Mouse (Mus musculus): ENCODE results near the gene Eno1.
"Not testable (repeated sequence)": the region's sequence is repeated elsewhere in the genome, so short reads cannot be mapped to it uniquely, and the experiment has no call there.

Gene Eno1

DNA sequence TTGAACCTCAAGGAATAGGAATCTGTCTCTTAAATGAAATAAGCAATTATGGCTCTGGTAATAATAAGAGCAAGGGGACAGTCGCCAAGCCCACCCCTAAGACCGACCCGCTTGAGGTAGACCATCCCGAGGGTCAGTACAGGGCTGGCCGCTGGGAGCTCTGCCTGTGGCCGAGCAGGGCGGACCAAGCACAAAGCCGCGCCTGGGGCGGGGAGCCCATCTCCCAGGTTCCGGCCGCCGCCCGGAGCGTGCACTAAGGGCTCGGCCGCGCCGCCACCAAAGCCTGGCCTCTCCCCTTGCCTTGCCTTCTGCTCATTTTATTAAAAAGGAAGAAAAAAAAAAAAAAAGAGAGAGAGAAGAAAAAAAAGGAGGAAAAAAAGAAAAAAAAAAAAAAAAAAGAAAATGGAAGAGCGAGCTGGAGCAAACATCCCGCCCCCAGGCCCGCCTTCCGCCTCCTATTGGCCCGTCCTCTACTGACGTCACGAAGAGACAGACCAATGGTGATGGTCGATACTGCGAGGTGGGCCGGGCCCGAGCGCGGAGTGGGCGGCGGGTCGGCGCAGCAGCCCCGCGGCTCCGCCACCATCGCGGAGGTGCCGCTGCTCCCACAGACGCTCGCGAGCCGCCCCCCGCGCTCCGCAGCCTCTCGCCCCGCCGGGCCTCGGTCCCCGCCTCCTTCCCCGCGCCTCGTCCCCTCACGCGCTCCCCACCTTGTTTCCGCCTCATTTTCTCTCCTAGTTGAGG is 44.7 kb downstream of the Eno1 start, which contains the start of gene Rere:
Gene Rere, plus strand, starts transcription at position 629 of the 744 bp plus-strand sequence.
- DNase-seq (ENCODE audit: low read depth, low spot score), result peak; percentile 93

DNA sequence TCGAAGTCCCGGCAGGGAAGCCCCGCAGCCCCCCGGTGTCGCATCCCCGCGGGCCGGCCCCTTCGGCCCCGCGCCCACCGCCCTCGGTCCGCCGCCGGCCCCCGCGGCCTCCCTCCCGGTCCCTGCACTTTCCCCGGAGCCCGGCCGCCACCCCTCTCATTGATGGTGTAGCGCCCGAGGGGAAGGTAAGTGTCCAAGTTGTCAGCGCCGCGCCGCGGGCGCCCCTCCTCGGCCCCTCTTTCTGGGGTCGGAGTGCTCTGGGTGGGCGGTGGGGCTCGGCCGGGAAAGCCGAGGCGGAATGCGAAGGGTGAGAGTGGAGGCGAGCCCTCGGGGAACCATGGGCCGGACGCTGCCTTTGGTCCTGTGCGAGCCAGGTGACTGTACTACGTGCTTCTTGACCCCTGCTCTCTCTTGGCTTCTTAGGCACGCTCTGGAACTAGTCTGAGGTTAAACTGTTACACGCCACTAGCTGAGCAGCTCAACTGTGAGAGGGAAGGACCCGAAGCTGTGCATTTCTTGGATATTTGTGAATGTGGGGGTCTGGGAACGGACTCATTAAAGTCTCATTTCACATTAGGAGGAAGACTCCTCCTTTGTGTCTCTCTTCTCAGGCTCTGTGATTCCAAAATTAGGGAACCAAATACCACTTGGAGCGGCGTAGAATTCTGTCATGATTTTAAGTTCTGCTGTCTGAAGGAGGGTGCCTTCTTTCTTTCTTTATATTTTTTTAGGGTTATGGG is 45.5 kb downstream of the Eno1 start:
- DNase-seq (ENCODE audit: low read depth, low spot score), result no peak

DNA sequence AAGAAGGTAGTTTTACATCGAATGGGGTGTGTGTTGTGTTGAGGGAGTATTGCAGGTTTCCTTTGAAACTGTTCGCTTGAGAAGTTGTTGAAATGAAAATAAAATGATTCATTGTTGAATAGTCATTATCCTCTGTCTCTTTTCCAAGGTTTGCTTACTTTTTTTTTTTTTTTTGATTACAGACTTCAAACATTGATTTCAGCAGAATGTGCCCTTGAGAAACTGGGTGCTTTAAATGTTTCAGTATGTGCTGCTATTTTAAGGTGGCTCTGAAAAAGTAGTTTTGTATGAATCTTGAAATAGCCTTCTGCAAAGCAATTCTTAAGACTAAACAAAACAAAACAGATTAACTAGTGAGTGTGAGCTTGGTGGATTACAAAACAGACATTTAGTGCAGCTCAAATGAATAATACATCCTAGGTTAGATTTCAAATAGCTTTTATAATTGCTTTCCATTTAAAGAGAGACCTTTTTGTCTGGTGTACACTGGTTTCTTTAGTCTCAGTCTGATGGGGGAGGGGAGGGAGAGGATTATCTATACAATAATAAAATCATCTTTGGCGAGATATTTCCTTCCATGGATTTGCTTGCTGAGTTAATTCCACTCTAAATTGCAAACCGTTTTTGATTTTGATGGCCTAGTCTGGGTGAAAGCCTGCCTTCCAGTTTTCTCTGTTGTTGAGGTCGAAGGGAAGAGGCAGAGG is 46.3 kb downstream of the Eno1 start:
- DNase-seq (ENCODE audit: low read depth, low spot score), result no peak

DNA sequence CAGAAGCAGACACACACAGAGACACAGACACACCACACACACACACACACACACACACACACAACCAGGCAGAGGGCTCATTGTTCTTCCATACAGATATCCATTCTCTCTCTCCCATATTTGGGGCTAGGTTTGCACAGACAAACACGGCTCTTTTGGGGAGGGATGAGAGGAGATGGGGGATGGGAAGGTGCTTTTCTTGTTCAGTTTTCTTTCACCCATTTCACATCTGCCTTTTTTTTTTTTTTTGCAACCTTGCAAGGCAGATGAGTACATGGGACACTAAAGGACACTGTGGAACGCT is 46.8 kb downstream of the Eno1 start:
- no peak for DNase-seq (ENCODE audit: low read depth, low spot score)

DNA sequence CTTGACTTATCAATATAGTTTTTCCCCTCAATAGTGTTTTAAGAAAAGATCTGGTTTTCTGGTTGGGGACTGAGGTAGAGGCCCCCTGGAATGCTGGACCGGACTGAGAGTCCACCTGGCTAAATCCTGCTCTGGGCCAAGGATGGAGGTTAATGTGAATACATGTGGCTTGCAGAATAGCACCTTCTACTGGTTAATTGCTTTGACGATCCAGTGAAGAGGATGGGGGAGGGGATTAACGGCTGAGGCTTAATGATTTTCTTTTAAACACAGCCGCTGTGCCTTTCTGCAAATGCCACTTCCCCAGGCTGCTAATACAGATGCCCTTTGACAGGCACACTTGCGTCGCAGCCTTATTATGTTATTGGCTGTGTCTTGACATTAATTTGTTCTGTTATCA is 47.5 kb downstream of the Eno1 start:
- DNase-seq (ENCODE audit: low read depth, low spot score), result no peak

DNA sequence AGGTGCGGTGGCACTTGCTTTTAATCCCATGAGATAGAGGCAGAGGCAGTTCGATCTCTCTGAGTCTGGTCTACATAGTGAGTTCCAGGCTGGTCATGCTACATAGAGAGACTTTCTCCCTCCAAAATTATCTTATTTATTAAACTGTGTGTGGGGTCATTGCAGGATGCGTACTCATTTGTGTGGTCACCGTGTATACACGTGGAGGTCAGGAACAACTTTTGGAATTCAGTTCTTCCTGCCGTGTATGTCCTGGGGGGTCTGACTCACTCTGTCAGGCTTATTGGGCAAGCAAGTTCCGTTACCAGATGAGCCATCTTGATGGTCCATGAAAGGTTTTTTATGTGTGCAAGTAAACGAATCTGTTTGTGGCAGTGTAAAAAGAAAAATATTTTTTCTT is 50.5 kb downstream of the Eno1 start:
- no peak for DNase-seq (ENCODE audit: low read depth, low spot score)

DNA sequence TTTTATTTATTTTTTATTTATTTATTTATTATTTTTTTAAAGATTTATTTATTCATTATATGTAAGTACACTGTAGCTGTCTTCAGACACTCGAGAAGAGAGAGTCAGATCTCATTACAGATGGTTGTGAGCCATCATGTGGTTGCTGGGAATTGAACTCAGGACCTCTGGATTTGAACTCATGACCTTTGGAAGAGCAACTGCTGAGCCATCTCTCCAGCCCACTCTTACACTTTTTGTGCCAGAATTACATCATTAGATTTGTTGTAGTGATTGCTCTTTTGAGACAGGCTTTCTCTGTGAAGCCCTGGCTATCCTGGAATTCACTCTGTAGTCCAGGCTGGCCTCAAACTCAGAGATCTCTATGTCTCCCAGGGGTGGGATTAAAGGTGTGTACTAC is 50.9 kb downstream of the Eno1 start:
- DNase-seq (ENCODE audit: low read depth, low spot score), result not testable (repeated sequence)

DNA sequence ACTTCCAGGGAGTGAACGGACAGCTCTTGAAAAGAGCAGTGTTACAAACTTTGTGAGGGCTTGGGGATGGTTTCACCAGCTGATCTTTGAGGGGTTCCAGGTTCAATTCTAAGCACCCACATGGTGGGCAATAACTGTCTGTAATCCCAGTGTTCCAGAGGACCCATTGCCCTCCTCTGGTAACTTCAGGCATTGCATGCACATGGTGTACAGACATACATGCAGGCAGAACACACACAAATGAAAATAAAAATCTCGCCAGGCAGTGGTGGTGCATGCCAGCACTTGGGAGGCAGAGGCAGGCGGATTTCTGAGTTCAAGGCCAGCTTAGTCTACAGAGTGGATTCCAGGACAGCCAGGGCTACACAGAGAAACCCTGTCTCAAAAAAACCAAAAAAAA is 55.4 kb downstream of the Eno1 start:
- DNase-seq (ENCODE audit: low read depth, low spot score), result no peak

DNA sequence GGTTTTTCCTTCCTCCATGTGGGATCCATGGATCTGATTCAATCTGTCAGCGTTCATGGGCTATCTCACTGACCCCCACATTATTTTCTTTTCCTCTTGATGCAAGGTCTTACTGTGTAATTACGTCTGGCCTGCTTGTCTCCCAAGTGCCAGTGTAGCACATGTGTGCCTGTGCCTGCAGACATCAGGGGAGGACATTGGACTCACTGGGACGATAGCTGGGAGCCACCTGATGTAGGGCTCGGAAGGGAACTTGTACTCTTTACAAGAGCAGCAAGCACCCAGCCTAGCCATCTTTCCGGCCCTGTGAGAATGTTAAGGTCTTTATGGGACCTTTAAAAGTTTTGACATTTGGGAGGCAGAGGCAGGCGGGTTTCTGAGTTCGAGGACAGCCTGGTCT is 58.3 kb downstream of the Eno1 start:
- no peak for DNase-seq (ENCODE audit: low read depth, low spot score)

DNA sequence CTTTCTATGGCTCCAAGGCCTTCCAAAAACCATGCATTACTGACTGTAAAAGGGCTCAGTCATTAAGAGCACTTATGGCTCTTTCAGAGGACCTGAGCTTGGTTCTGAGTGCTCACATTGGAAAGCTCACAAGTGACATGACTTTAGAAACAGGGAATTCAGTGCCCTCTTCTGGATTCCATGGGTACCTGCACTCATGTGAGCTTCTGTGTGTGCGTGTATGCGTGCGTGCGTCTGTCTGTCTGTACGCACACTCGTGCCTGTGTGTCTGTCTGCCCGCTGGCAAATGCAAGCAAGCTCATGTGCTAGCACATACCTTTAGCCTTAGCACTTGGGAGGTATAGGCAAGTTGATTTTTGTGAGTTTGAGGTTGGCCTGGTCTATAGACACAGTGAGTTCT is 59.4 kb downstream of the Eno1 start:
- no peak for DNase-seq (ENCODE audit: low read depth, low spot score)
